13 mouse cellular contexts compared by ENCODE assay signal in the genomic region with DNA sequence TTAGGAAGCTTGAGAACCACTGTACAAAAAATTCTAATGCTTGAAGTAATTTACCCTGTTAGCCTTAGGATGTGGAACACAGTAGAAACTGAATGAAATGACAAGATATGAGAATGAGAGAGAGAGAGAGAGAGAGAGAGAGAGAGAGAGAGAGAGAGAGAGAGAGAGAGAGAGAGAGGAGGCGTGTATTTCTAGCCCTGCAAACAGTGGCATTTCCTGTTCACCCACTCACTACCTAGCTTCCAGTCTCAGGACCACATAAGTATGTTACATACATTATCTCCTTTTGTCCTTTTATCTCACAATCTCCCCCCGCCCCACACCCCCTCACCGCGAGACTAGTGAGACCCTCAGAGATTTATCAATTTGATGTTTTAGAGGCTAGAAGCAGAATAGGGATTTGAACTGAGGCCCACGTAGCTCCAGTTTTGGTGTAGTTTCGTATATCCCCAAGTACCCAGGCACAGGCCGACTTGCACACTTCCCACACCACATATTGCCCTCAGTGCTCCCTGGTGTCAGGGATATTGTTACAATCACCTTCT. TPM values are rescaled to one million over a fixed set of nuclear protein-coding genes. Genes with fewer than 3 reads are reported as not detected.
A peak's percentile ranks its signal among the peaks of the same experiment; 100 is the strongest.
DNase-seq lines count a peak whose midpoint lies in the region; ATAC-seq and TF ChIP-seq lines count a peak whose summit lies in the region.
"Had no signal": no experiment of that assay in that cellular context is flagged by ENCODE, and none has a peak within 500 bp of the region (broad histone marks: within the 10 kb centered on the region; RNA-seq: fewer than 3 reads in every experiment).

No protein-coding gene starts in this region.

- DNase-seq in gastrocnemius, adult 2 months = no peak
- DNase-seq in gastrocnemius, postnatal 10 days = no peak
- no peak for DNase-seq in lung, embryonic 14.5 days
- DNase-seq in lung, postnatal 4 days = no peak
- DNase-seq in thymus, adult 2 months = no peak
- no peak for DNase-seq in urinary bladder, adult 2 months (ENCODE audit: low spot score)
- DNase-seq: adrenal gland, postnatal 14 days; cerebellum, adult 11 months; kidney, postnatal 25 days had no signal

- TF ChIP-seq CTCF in gastrocnemius, adult 2 months (IDR thresholded peaks at IDR 0.05) = no peak
- no peak for TF ChIP-seq CTCF in lung, embryonic 14.5 days (IDR thresholded peaks at IDR 0.05; ENCODE audit: low read depth)
- TF ChIP-seq CTCF in thymus, adult 2 months (IDR thresholded peaks at IDR 0.05; ENCODE audit: borderline replicate concordance, control insufficient read depth, extremely low read depth, insufficient read depth, low read length, poor library complexity) = no peak

- peaks cover 22% of the 10 kb centered on the region for H3K4me1 ChIP-seq in lung, embryonic 14.5 days (ENCODE audit: insufficient read depth)
- peaks cover 17% of the 10 kb centered on the region for H3K4me1 ChIP-seq in thymus, adult 2 months (replicated peaks; ENCODE audit: control insufficient read depth, insufficient read depth, low read length)
- H3K4me1 ChIP-seq in forebrain, embryonic 13.5 days = 0 out of 2 replicates have a peak, but pooled peaks cover 6% of the 10 kb centered on the region
- H3K4me1 ChIP-seq: forebrain, embryonic 15.5 days; hindbrain, embryonic 15.5 days had no signal

- no peaks in the 10 kb centered on the region for H3K36me3 ChIP-seq in lung, embryonic 14.5 days (ENCODE audit: insufficient read depth)
- H3K36me3 ChIP-seq in thymus, adult 2 months (ENCODE audit: control insufficient read depth, insufficient read depth, low read length) = no peaks in the 10 kb centered on the region
- no peaks in the 10 kb centered on the region for H3K36me3 ChIP-seq in forebrain, embryonic 13.5 days (ENCODE audit: poor library complexity, severe bottlenecking)
- H3K36me3 ChIP-seq: forebrain, embryonic 15.5 days; hindbrain, embryonic 15.5 days had no signal

- ATAC-seq in lung, embryonic 14.5 days (ENCODE audit: insufficient read depth) = no peak
- ATAC-seq in inflammation-experienced regulatory T-cells, adult 6 months = peak; percentile 56
- no peak for ATAC-seq in forebrain, embryonic 13.5 days

- H3K4me3 ChIP-seq in gastrocnemius, adult 2 months = no peak overlapping the region
- no peak overlapping the region for H3K4me3 ChIP-seq in lung, embryonic 14.5 days (ENCODE audit: low read depth, low read length)
- H3K4me3 ChIP-seq in thymus, adult 2 months (ENCODE audit: control insufficient read depth, insufficient read depth, low read length) = peak overlapping the region; percentile 28
- no peak overlapping the region for H3K4me3 ChIP-seq in forebrain, embryonic 13.5 days
- H3K4me3 ChIP-seq: forebrain, embryonic 15.5 days; hindbrain, embryonic 15.5 days had no signal

- 59% methylated on average over 7 of the region's 7 CpGs for WGBS in lung, embryonic 14.5 days
- WGBS in thymus, adult 2 months = 26% methylated on average over 7 of the region's 7 CpGs
- 92% methylated on average over 7 of the region's 7 CpGs for WGBS in forebrain, embryonic 13.5 days

- intact Hi-C loops in gastrocnemius, adult 2 months (cut with DNase I) = no loop called here

- no peaks in the 10 kb centered on the region for H3K27me3 ChIP-seq in lung, embryonic 14.5 days (ENCODE audit: insufficient read depth, low read length)
- no peaks in the 10 kb centered on the region for H3K27me3 ChIP-seq in thymus, adult 2 months (ENCODE audit: control insufficient read depth, insufficient read depth, low read length)
- H3K27me3 ChIP-seq in forebrain, embryonic 13.5 days = no peaks in the 10 kb centered on the region
- H3K27me3 ChIP-seq: forebrain, embryonic 15.5 days; hindbrain, embryonic 15.5 days had no signal

- H3K9ac ChIP-seq in lung, embryonic 14.5 days = no peak overlapping the region
- H3K9ac ChIP-seq in forebrain, embryonic 13.5 days = no peak overlapping the region
- H3K9ac ChIP-seq: forebrain, embryonic 15.5 days; hindbrain, embryonic 15.5 days had no signal

- peak overlapping the region; percentile 44 for H3K4me2 ChIP-seq in lung, embryonic 14.5 days
- no peak overlapping the region for H3K4me2 ChIP-seq in forebrain, embryonic 13.5 days
- H3K4me2 ChIP-seq: forebrain, embryonic 15.5 days; hindbrain, embryonic 15.5 days had no signal

- peak overlapping the region; percentile 21; the same call in 1 of the 2 replicates for H3K27ac ChIP-seq in gastrocnemius, adult 2 months
- peak overlapping the region; percentile 69 for H3K27ac ChIP-seq in lung, embryonic 14.5 days (ENCODE audit: low read depth)
- peak overlapping the region; percentile 100 for H3K27ac ChIP-seq in thymus, adult 2 months (ENCODE audit: control insufficient read depth, insufficient read depth, low read length)
- no peak overlapping the region for H3K27ac ChIP-seq in forebrain, embryonic 13.5 days
- H3K27ac ChIP-seq: forebrain, embryonic 15.5 days; hindbrain, embryonic 15.5 days had no signal

- no peak for TF ChIP-seq POLR2A in thymus, adult 2 months (IDR thresholded peaks at IDR 0.05; ENCODE audit: control insufficient read depth, extremely low read depth, insufficient read depth, low read length, poor library complexity)

- no peaks in the 10 kb centered on the region for H3K9me3 ChIP-seq in lung, embryonic 14.5 days (ENCODE audit: low read depth, low read length)
- no peaks in the 10 kb centered on the region for H3K9me3 ChIP-seq in forebrain, embryonic 13.5 days (replicated peaks)
- H3K9me3 ChIP-seq: forebrain, embryonic 15.5 days; hindbrain, embryonic 15.5 days had no signal

RNA-seq across cellular contexts. Expression of gene Dusp6, which starts 21.7 kb away (rescaled TPM):
- 10 to 100 TPM; 12.8 TPM for total RNA-seq in gastrocnemius, adult 2 months (2021)
- 10 to 100 TPM; 30.9 to 39.0 TPM for total RNA-seq in gastrocnemius, postnatal 10 days (2021)
- polyA plus RNA-seq in lung, embryonic 14.5 days (2014; fragmentation: Nextera tagmentation; extraction: Ambion mirVana) = 73.4 and 76.8 TPM in 2 replicates
- polyA plus RNA-seq in inflammation-experienced regulatory T-cells, adult 6 months (2017; shearing (Covaris generic)) = 10 to 100 TPM; 32.8 to 52.8 (median 41.2) TPM
- polyA plus RNA-seq in thymus, adult 2 months (2012; rRNA removed) = 43.9 and 46.1 TPM in 2 replicates
- 24.9 and 26.8 TPM in 2 replicates for polyA plus RNA-seq in forebrain, embryonic 13.5 days (2015; fragmentation: Nextera tagmentation; extraction: Ambion mirVana)
- polyA plus RNA-seq in urinary bladder, adult 2 months (2012; rRNA removed) = 27.4 and 29.3 TPM in 2 replicates
